Mouse (Mus musculus) C2C12 (cell line): ENCODE results near the gene Uvrag.

Experiments
- CTCF ChIP-seq: IDR thresholded peaks from one replicate; pipeline ENCODE4 v1.5.1; 2011; ENCODE audit not compliant: control insufficient read depth, insufficient read depth, insufficient read length
- FOSL1 ChIP-seq: IDR thresholded peaks from one replicate; pipeline ENCODE4 v1.8.0; 2011; ENCODE audit warnings: mild to moderate bottlenecking, low read length; ENCODE audit not compliant: poor library complexity, insufficient read depth, severe bottlenecking
- MAX ChIP-seq: IDR thresholded peaks from one replicate; pipeline ENCODE4 v1.6.1; 2011; ENCODE audit warnings: mild to moderate bottlenecking, control low read depth
- MYOD1 ChIP-seq: IDR thresholded peaks from one replicate; pipeline ENCODE4 v1.6.1; 2011; ENCODE audit warnings: low read depth; ENCODE audit not compliant: control insufficient read depth, insufficient read length
- MYOG ChIP-seq: IDR thresholded peaks from one replicate; pipeline ENCODE4 v1.6.1; 2011; ENCODE audit not compliant: control insufficient read depth, insufficient read length; ENCODE audit errors: extremely low read depth
- USF1 ChIP-seq: IDR thresholded peaks from one replicate; pipeline ENCODE4 v1.6.1; 2011; ENCODE audit warnings: low read depth, mild to moderate bottlenecking, control low read depth, moderate library complexity

DNA sequence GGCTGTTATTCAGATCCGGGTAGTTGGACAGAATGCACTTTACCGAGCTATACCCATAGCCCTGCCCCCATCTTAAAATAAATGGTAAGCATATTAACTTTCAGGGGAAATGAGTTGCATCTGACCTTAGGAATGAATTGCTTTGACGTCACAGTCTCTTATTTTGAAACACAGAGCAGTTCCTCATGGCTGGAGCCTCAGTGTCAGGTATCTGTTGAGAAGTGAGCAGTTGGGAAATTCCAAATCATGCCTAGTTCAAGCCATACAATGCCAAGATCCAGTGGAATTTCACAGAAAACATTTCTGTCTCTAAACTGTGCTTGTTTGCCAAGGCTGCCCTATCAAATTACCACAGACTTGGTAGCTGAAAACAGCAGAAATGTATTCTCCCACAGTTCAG lies 2.3 kb upstream of the Uvrag start:
- TF ChIP-seq MYOG = no peak
- no peak for TF ChIP-seq CTCF
- TF ChIP-seq MYOD1 = no peak
- no peak for TF ChIP-seq FOSL1
- TF ChIP-seq MAX = no peak
- TF ChIP-seq USF1 = no peak
